Mouse (Mus musculus): ENCODE results near the gene Tctn3. TPM values are rescaled to one million over a fixed set of nuclear protein-coding genes. Genes with fewer than 3 reads are reported as not detected.

Tctn3 gene
- total RNA-seq (2014; rRNA removed) (28.7 and 35.5 TPM in 2 replicates), polyA plus RNA-seq (2015; fragmentation: Nextera tagmentation; extraction: Ambion mirVana) (15.9 and 16.0 TPM in 2 replicates)

DNA sequence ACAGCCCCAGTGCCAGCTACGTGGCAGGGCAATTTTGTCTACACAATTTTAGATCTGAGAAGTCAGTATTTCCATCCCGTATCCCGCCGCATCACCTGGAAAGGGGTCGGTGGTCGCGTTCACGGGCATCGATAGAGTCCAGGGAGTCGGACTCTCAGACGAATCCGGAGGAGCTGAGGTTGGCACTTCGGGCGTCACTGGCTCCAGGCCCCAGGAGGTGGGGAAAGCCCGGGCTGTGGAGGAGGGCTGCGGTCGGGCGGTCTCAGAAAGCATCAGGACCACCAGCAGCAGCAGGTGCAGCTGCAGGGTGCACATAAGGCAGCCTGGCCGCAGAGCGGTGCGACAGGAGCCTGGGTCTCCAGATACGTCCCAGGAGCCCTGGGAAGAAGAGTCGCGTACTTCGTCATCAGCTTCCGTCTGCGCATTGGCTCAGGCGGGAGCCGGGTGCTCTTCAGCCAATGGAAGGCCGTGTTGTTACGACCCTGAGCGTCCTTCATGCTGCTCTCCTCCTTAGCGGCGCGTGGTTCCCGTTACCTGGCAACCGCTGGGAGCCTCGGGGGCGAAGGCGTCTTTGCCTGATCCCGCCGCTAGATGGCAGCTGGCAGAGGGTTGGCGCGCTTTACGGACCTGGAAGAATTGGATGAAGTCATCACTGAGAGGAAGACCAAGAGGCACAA lies at the start of gene Tctn3, which contains the start of gene Entpd1:
Tctn3 (minus strand) TSS at position 404 of the 677 bp plus-strand sequence.
Entpd1 (plus strand) TSS at position 537 of the 677 bp plus-strand sequence.
- peak; percentile 100 for ATAC-seq (ENCODE audit: low FRiP score)
- peak within 1 kb of the TSS; percentile 57 for H3K9ac ChIP-seq (replicated peaks; ENCODE audit: low read length, poor library complexity, severe bottlenecking)
- WGBS = under 1% methylated on average over 45 of the region's 45 CpGs

DNA sequence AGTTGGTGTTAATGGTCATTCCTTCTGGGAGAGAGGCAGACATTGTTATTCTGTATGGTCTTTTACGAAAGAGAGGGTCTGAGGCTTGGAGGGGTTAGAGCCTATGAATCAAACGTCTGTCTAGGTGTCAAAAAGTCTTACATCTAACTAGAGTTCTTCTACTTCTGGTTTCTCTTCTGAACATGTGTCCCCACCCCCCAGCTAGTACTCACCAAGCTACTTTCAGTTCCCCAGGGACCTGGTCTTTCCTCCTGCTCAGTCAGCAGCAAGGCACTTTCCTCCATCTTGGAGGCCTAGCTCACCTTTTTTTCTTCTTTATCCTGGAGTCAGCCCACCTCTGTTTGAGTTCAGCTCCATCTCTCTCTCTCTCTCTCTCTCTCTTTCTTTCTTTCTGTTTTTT lies 49.1 kb upstream of the Tctn3 start:
- Histone ChIP-seq H3K36me3 (ENCODE audit: insufficient read depth, low read length) (no peaks in the 10 kb centered on the region), H3K9ac (replicated peaks; ENCODE audit: low read length, poor library complexity, severe bottlenecking) (no peak overlapping the region), H3K27ac (ENCODE audit: low read depth, low read length) (no peak overlapping the region), H3K4me2 (ENCODE audit: low read depth, low read length, poor library complexity, severe bottlenecking) (peak overlapping the region; percentile 49), H3K4me1 (ENCODE audit: insufficient read depth, low read length) (peaks cover 3% of the 10 kb centered on the region; the same call in 1 of the 2 replicates), H3K27me3 (ENCODE audit: insufficient read depth, low read length) (no peaks in the 10 kb centered on the region), H3K4me3 (ENCODE audit: low read depth, low read length) (peak overlapping the region; percentile 33; the same call in 1 of the 2 replicates), H3K9me3 (ENCODE audit: low read length) (no peaks in the 10 kb centered on the region)
- WGBS = 82% methylated on average over 2 of the region's 2 CpGs
- TF ChIP-seq CTCF (IDR thresholded peaks at IDR 0.05) = no peak
- DNase-seq (ENCODE audit: low spot score) (no peak), ATAC-seq (ENCODE audit: low FRiP score) (no peak)

More for the DNA sequence above, at the start of gene Tctn3, which contains the start of gene Entpd1:
- Histone ChIP-seq H3K4me2 (ENCODE audit: low read depth, low read length, poor library complexity, severe bottlenecking) (peak within 1 kb of the TSS; percentile 77), H3K4me3 (ENCODE audit: low read depth, low read length) (peak within 1 kb of the TSS; percentile 74), H3K4me1 (ENCODE audit: insufficient read depth, low read length) (0 out of 2 replicates have a peak, but pooled peaks cover 5% of the 10 kb centered on the region), H3K27me3 (ENCODE audit: insufficient read depth, low read length) (no peaks in the 10 kb centered on the region), H3K27ac (ENCODE audit: low read depth, low read length) (peak within 1 kb of the TSS; percentile 48; the same call in 1 of the 2 replicates), H3K36me3 (ENCODE audit: insufficient read depth, low read length) (peaks cover 17% of the 10 kb centered on the region; the same call in 1 of the 2 replicates), H3K9me3 (ENCODE audit: low read length) (no peaks in the 10 kb centered on the region)
- DNase-seq (ENCODE audit: low spot score) = peak; percentile 99
- TF ChIP-seq CTCF (IDR thresholded peaks at IDR 0.05) = peak; percentile 100

DNA sequence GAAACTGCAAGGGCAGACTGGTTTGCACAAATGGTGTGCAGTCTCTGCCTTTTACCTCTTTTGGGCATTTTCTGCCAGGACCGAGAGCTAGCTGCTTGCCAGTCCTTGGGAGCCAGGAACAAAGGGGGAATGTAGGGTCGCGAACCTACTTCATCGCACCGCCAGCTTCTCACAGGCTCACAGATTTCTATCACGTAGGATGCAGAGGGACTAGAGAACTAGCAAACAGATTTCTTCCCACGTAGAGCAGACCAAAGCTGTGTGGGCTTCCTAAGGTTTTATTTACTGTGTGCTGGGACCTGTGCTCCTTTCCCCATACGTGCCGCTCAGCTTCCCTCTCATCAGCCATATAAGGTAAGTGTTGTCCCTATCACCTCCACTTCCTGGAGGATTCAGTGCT lies 48.5 kb upstream of the Tctn3 start:
- no peak for TF ChIP-seq CTCF (IDR thresholded peaks at IDR 0.05)
- H3K36me3 ChIP-seq (ENCODE audit: insufficient read depth, low read length) = no peaks in the 10 kb centered on the region
- ATAC-seq (ENCODE audit: low FRiP score) = peak; percentile 41; the same call in 1 of the 2 replicates
- no peaks in the 10 kb centered on the region for H3K27me3 ChIP-seq (ENCODE audit: insufficient read depth, low read length)
- peak overlapping the region; percentile 49 for H3K4me2 ChIP-seq (ENCODE audit: low read depth, low read length, poor library complexity, severe bottlenecking)
- H3K9me3 ChIP-seq (ENCODE audit: low read length) = no peaks in the 10 kb centered on the region
- peak overlapping the region; percentile 33 for H3K4me3 ChIP-seq (ENCODE audit: low read depth, low read length)
- H3K4me1 ChIP-seq (ENCODE audit: insufficient read depth, low read length) = peaks cover 3% of the 10 kb centered on the region; the same call in 1 of the 2 replicates
- peak overlapping the region; percentile 42 for H3K9ac ChIP-seq (replicated peaks; ENCODE audit: low read length, poor library complexity, severe bottlenecking)
- H3K27ac ChIP-seq (ENCODE audit: low read depth, low read length) = peak overlapping the region; percentile 67
- WGBS = 16% methylated on average over 9 of the region's 9 CpGs
- no peak for DNase-seq (ENCODE audit: low spot score)

DNA sequence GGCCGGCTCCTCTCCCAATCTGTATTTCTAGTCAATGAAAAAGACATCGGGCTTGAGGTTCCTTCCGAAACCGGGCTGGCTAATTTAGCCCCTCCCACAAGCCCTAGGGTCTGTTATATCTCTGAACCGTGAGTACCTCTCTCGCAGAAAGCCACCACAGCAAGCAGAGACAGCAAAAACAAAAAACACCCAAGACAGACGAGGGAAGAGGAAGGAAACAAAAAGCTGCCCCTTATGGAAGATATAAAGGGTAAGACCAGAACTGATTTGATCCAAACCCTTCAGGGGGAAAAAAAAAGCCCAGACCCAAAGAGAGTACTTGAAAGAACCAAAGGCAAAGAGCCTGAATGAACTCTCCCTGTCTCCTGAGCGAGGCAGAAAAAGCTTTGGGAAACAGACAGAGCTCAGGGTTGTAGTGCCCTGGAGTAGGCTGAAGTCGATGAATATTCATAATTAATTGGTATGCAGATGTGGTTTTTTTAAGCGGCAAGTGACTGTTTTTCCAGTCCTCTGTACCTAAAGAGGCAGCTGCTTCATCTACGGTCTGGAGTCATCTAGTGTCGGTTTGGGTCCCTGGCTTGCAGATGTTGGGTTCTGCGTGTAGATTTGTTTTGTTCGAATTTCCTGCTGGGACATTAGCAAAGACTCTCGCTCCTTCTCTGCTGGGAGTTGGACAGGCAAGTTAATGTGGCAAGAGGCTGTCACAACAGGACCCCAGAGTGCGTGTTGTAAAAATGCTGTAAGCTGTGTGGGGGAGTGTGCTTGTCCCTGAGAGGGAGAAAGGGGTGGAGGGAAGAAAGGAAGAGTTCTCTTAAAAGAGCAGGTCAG lies 47.8 kb upstream of the Tctn3 start:
- 2% methylated on average over 16 of the region's 16 CpGs for WGBS
- peak overlapping the region; percentile 49 for H3K4me2 ChIP-seq (ENCODE audit: low read depth, low read length, poor library complexity, severe bottlenecking)
- no peaks in the 10 kb centered on the region for H3K36me3 ChIP-seq (ENCODE audit: insufficient read depth, low read length)
- H3K9me3 ChIP-seq (ENCODE audit: low read length) = no peaks in the 10 kb centered on the region
- H3K4me1 ChIP-seq (ENCODE audit: insufficient read depth, low read length) = peaks cover 3% of the 10 kb centered on the region; the same call in 1 of the 2 replicates
- H3K9ac ChIP-seq (replicated peaks; ENCODE audit: low read length, poor library complexity, severe bottlenecking) = peak overlapping the region; percentile 42
- peak overlapping the region; percentile 67 for H3K27ac ChIP-seq (ENCODE audit: low read depth, low read length)
- H3K27me3 ChIP-seq (ENCODE audit: insufficient read depth, low read length) = no peaks in the 10 kb centered on the region
- 0 out of 2 replicates have a peak, but pooled peaks have one; percentile 3 for TF ChIP-seq CTCF (IDR thresholded peaks at IDR 0.05)
- DNase-seq (ENCODE audit: low spot score) (peak; percentile 53), ATAC-seq (ENCODE audit: low FRiP score) (peak; percentile 82)
- H3K4me3 ChIP-seq (ENCODE audit: low read depth, low read length) = peak overlapping the region; percentile 33

DNA sequence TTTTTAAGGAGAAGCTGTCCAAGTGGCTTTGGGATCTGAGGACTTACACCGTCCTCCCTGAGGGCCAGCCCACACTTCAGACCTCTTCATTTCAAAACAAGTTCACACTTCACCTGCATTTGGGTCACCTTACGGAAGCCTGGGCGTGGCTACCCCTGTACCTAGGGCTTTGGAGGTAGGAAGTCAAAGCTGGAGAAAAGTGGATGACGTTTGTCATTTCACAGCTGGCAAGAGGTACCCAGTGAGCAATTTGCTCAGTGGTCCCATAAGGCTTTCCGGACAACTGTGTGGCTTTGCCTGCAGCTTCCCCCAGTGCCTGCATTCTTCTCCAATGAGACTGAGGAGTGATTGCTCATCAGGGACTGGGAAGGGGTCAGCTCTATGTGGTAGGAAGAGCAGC lies 46.9 kb upstream of the Tctn3 start:
- TF ChIP-seq CTCF (IDR thresholded peaks at IDR 0.05) = no peak
- Histone ChIP-seq H3K9ac (replicated peaks; ENCODE audit: low read length, poor library complexity, severe bottlenecking) (no peak overlapping the region), H3K27me3 (ENCODE audit: insufficient read depth, low read length) (no peaks in the 10 kb centered on the region), H3K4me1 (ENCODE audit: insufficient read depth, low read length) (peaks cover 3% of the 10 kb centered on the region; the same call in 1 of the 2 replicates), H3K4me2 (ENCODE audit: low read depth, low read length, poor library complexity, severe bottlenecking) (peak overlapping the region; percentile 28), H3K9me3 (ENCODE audit: low read length) (no peaks in the 10 kb centered on the region), H3K4me3 (ENCODE audit: low read depth, low read length) (no peak overlapping the region), H3K36me3 (ENCODE audit: insufficient read depth, low read length) (no peaks in the 10 kb centered on the region), H3K27ac (ENCODE audit: low read depth, low read length) (no peak overlapping the region)
- ATAC-seq (ENCODE audit: low FRiP score) (no peak), DNase-seq (ENCODE audit: low spot score) (no peak)
- WGBS = 63% methylated on average over 5 of the region's 5 CpGs

All from midbrain, postnatal 0 days (tissue).